Mouse (Mus musculus): ENCODE measurements around the gene Naa35.
"Not testable (repeated sequence)": the region's sequence is repeated elsewhere in the genome, so short reads cannot be mapped to it uniquely, and the experiment has no call there.

The Naa35 gene

GRCm38 (mm10) chr13:59580954-59581353 lies 4.1 kb upstream of the Naa35 start:
- in situ Hi-C loops (cut with MseI, MboI): no loop called here

- in situ Hi-C loops (cut with MseI, MboI): no loop called here
These were observed 578 bp upstream of the Naa35 start for GRCm38 (mm10) chr13:59584481-59584880.

GRCm38 (mm10) chr13:59585648-59586005 lies 568 bp downstream of the Naa35 start:
- in situ Hi-C loops (cut with MseI, MboI): no loop called here

GRCm38 (mm10) chr13:59587201-59587600 lies 2.1 kb downstream of the Naa35 start:
- in situ Hi-C loops (cut with MseI, MboI): no loop called here

GRCm38 (mm10) chr13:59589672-59590071 lies 4.6 kb downstream of the Naa35 start:
- in situ Hi-C loops (cut with MseI, MboI): no loop called here

- in situ Hi-C loops (cut with MseI, MboI): no loop called here
These were observed 5.6 kb downstream of the Naa35 start for GRCm38 (mm10) chr13:59590691-59591090.

- in situ Hi-C loops (cut with MseI, MboI): not testable (repeated sequence)
These were observed 7.0 kb downstream of the Naa35 start for GRCm38 (mm10) chr13:59592058-59592457.

- in situ Hi-C loops (cut with MseI, MboI): no loop called here
These were observed 7.6 kb downstream of the Naa35 start for GRCm38 (mm10) chr13:59592630-59593029.

- in situ Hi-C loops (cut with MseI, MboI): no loop called here
These were observed 18.0 kb downstream of the Naa35 start for GRCm38 (mm10) chr13:59603096-59603495.

- in situ Hi-C loops (cut with MseI, MboI): no loop called here
These were observed 19.5 kb downstream of the Naa35 start for GRCm38 (mm10) chr13:59604511-59604910.

- in situ Hi-C loops (cut with MseI, MboI): no loop called here
These were observed 20.3 kb downstream of the Naa35 start for GRCm38 (mm10) chr13:59605221-59605922.

- in situ Hi-C loops (cut with MseI, MboI): no loop called here
These were observed 24.8 kb downstream of the Naa35 start for GRCm38 (mm10) chr13:59609885-59610284.

- in situ Hi-C loops (cut with MseI, MboI): no loop called here
These were observed 25.4 kb downstream of the Naa35 start for GRCm38 (mm10) chr13:59610437-59610836.

GRCm38 (mm10) chr13:59613868-59614267 lies 28.8 kb downstream of the Naa35 start:
- in situ Hi-C loops (cut with MseI, MboI): no loop called here

GRCm38 (mm10) chr13:59615152-59615551 lies 30.1 kb downstream of the Naa35 start:
- in situ Hi-C loops (cut with MseI, MboI): no loop called here

GRCm38 (mm10) chr13:59615554-59615953 lies 30.5 kb downstream of the Naa35 start:
- in situ Hi-C loops (cut with MseI, MboI): no loop called here

- in situ Hi-C loops (cut with MseI, MboI): no loop called here
These were observed 33.4 kb downstream of the Naa35 start for GRCm38 (mm10) chr13:59618463-59618862.

- in situ Hi-C loops (cut with MseI, MboI): no loop called here
These were observed 36.8 kb downstream of the Naa35 start for GRCm38 (mm10) chr13:59621643-59622489.

- in situ Hi-C loops (cut with MseI, MboI): no loop called here
These were observed 39.3 kb downstream of the Naa35 start for GRCm38 (mm10) chr13:59624389-59624788.

GRCm38 (mm10) chr13:59624903-59625302 lies 39.8 kb downstream of the Naa35 start:
- in situ Hi-C loops (cut with MseI, MboI): no loop called here

GRCm38 (mm10) chr13:59626739-59627138 lies 41.7 kb downstream of the Naa35 start:
- in situ Hi-C loops (cut with MseI, MboI): no loop called here

- in situ Hi-C loops (cut with MseI, MboI): no loop called here
These were observed 49.6 kb downstream of the Naa35 start for GRCm38 (mm10) chr13:59634637-59635036.

- in situ Hi-C loops (cut with MseI, MboI): no loop called here
These were observed 52.7 kb downstream of the Naa35 start for GRCm38 (mm10) chr13:59637800-59638199.
